Mouse (Mus musculus): ENCODE data around the gene Eps15. TPM values are rescaled to one million over a fixed set of nuclear protein-coding genes. Genes with fewer than 3 reads are reported as not detected.

The Eps15 gene
- polyA plus RNA-seq, 2 experiments from 2014 or later: 77.7 to 82.2 TPM

Other genes with a start within 250 kb of the Eps15 start
- 100 to 1,000 TPM in 1 of 2 experiments, 10 to 100 TPM in 1; 99.7 to 109 TPM for gene Osbpl9, start 78.0 kb upstream of the Eps15 start, polyA plus RNA-seq (2017; shearing (Covaris generic))
- gene Calr4, start 45.8 kb upstream of the Eps15 start, polyA plus RNA-seq (2017; shearing (Covaris generic)): not detected
- gene Ttc39a, start 126.4 kb downstream of the Eps15 start, polyA plus RNA-seq (2017; shearing (Covaris generic)): not detected
- 1 to 10 TPM; 3.6 to 6.7 TPM for gene Rnf11, start 204.5 kb downstream of the Eps15 start, polyA plus RNA-seq (2017; shearing (Covaris generic))

Measured in CD4-positive, CD25-positive, alpha-beta regulatory T cell, adult 4 months (primary cell).